Mouse (Mus musculus): ENCODE results near the gene Zer1.
"Not testable (repeated sequence)": the region's sequence is repeated elsewhere in the genome, so short reads cannot be mapped to it uniquely, and the experiment has no call there.

Gene Zer1

DNA sequence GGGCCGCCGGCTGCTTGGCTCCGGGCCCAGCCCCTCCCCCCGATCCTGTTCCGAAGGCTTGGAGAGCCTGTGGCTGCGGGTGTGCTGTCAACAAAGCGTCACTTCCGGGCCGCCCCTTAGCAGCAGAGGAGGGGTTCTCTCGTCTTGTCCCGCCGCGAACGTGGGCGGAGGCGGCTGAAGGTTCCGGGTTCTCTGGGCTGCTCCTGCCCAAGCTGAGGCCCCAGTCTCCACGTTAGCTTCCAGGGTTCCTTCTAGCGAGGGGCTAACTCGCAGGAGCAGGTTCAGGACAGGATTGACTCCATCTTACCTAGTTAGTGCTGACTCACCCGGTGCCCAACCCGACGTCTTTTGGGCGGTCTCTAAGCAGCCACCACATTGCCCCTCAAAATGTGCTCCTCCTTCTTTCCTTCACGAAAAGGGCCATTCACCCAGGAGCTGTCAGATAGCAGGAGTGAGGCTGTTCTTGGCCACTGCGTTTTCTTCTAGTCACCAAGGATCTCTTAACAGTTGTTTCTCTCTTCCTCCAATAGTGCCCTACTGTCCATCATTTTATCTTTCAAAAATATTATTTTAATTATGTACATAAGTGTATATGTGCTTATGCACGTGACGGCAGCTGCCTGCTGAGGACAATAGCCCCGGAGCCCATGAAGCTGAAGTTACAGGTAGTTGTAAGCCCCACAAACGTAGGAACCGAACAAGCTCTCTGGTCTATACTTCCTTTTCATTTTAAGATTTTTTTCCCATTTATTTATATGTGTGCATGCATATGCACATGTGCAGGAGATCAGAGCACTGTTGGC is at the start of gene Zer1:
Gene Zer1, minus strand, starts transcription at position 114 of the 803 bp plus-strand sequence.
- DNase-seq = peak; percentile 97

- DNase-seq = no peak
These were observed 49.3 kb upstream of the Zer1 start for GRCm38 (mm10) chr2:30173541-30174240.

- no peak for DNase-seq
These were observed 47.6 kb upstream of the Zer1 start for GRCm38 (mm10) chr2:30171997-30172382.

- DNase-seq = peak; percentile 93
These were observed 47.1 kb upstream of the Zer1 start, which contains the start of gene Endog for GRCm38 (mm10) chr2:30171371-30171996. Gene Endog (plus strand): TSS chr2:30171493.

GRCm38 (mm10) chr2:30166677-30167076 is 42.3 kb upstream of the Zer1 start:
- DNase-seq = no peak

GRCm38 (mm10) chr2:30164340-30164932 is 40.1 kb upstream of the Zer1 start:
- DNase-seq = no peak

- DNase-seq = no peak
These were observed 37.4 kb upstream of the Zer1 start for GRCm38 (mm10) chr2:30161809-30162208.

GRCm38 (mm10) chr2:30159871-30160270 is 35.5 kb upstream of the Zer1 start:
- DNase-seq = not testable (repeated sequence)

- no peak for DNase-seq
These were observed 28.2 kb upstream of the Zer1 start for GRCm38 (mm10) chr2:30152616-30153015.

GRCm38 (mm10) chr2:30151840-30152239 is 27.5 kb upstream of the Zer1 start:
- no peak for DNase-seq

- DNase-seq = peak; percentile 87
These were observed 23.1 kb upstream of the Zer1 start for GRCm38 (mm10) chr2:30147466-30147865.

DNA sequence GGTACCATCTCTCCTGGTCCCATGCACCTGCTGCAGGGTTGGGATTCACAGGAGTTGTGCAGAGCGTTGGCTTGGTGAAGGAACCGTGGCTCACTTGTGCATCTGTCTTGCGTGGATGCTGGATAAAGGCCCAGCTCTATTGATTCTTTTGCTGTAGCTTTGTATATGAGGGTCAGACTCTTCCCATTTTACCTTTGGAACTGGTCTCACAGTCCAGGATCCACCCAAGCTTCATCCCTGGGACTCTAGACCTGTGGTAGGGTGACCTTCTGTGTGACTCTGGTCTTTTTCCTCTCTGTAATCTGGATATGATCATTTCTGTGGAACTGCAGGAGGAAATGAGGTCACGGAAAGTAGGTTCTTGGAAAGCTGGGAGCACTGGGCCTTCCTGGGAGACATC is 20.1 kb upstream of the Zer1 start:
- DNase-seq = no peak

GRCm38 (mm10) chr2:30140021-30140420 is 15.6 kb upstream of the Zer1 start:
- peak; percentile 31 for DNase-seq

GRCm38 (mm10) chr2:30136458-30136857 is 12.1 kb upstream of the Zer1 start:
- DNase-seq = peak; percentile 49

GRCm38 (mm10) chr2:30134928-30135620 is 10.7 kb upstream of the Zer1 start:
- DNase-seq = peak; percentile 69

DNA sequence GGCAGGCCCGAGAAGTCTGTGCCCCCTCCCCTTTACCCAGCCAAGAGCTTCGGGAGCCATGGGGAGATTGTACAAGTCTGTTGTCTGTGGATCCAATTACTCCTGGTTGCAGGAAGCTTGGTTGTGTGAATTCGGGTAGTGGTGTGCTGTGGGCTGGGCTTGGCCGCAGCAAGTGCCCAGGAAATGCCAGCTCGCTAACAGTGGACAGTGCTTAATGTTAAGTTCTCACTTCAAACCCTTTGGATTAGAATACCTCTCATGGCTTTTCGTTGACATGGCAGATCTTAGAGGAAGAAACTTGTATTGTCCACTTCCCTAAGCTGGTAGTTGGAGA is 10.0 kb upstream of the Zer1 start:
- DNase-seq = peak; percentile 47

GRCm38 (mm10) chr2:30133613-30134377 is 9.4 kb upstream of the Zer1 start, which contains the start of gene Tbc1d13:
Gene Tbc1d13 (plus strand): TSS chr2:30133746.
- peak; percentile 99 for DNase-seq

DNA sequence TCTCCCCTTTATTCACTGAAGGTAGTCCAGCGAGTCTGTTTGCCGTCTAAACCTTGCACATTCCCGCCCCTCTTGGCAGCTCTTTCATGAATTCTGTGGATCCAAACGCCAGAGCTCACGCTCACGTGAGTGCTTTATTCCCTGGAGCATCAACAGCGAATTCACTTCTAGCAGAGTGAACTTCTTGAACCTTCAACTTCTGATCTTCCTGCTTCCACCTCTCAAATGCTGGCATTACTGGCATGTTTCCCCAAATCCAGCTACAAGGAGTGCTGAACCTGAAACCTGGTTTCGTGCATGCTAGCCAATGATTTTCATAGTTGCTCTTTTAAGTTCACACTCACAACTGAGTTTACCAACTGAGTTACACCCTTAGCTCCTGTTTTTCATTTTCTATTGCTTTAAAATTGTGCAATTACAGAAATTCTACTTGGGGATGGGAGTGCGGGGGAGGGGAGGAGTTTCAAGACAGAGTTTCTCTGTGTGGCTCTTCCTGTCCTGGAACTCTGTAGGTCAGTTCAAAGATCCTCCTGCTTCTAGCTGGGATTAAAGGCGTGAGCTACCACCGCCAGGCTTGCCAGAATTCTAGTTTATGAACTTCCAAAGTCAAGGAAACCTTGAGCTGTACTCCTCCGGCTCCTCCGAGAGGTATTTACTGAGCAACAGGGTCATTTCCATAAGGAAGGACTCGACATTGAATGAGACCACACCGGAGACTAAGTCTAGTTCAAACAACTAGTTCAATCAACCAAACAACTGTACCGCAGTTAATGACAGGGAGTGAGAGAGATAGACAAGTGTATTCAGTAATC is 8.6 kb upstream of the Zer1 start:
- peak; percentile 81 for DNase-seq

DNA sequence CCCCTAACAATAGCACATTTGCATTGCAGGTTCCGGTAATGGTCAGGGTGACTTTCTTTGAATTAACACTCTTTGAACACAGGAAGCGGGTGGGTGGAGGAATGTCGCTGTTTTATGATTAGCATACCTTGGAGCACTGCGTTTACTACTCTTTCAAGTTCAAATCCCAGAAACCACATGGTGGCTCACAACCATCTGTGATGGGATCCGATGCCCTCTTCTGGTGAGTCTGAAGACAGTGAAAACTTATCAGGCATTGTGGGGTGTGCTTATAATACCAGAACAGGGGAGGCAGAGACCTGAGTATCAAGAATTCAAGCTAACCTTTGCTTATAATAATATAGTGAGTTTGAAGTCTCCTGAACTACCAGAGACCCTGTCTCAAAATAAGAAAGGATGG is 6.9 kb upstream of the Zer1 start:
- not testable (repeated sequence) for DNase-seq

DNA sequence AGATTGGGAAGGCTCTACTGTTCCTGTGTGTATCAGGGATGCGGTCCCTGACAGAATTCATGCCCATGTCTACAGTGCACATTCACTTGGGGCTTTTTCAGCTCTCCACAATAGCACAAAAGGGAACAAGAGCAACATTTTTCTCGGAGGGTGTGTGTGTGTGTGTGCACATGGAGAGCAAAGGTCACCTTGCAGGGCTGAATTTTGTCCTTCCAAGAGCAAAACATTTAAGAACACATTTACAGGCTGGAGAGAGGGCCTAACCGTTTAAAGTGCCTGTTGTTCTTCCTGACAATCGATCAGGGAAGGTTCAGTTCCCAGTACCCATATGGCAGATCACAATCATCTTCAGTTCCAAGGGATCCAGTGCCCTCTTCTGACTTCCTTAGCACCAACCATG is 5.8 kb upstream of the Zer1 start:
- DNase-seq = peak; percentile 49

DNA sequence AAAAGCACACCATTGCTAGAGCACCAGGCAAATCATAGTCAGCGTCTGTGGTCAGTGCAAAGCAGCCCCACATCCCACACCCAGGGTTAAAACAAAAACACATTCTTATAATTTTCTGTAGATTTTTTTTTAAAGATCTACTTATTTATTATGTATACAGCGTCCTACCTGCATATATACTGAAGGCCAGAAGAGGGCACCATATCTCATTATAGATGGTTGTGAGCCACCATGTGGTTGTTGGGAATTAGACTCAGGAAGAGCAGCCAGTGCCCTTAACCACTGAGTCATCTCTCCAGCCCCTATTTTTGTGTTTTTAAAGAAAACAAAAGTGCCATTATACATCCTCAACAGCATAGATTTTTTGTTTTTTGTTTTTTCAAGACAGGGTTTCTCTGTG is 4.4 kb upstream of the Zer1 start:
- peak; percentile 37 for DNase-seq
